Mouse (Mus musculus): ENCODE measurements at regions not wholly inside any gene's neighbourhood (a gene's known extent, or its start where the extent isn't known, plus 50 kb on each side); places are given as distances from the start of the nearest gene placed in this dataset.

GRCm38 (mm10) chr14:74409441-74409840 is 231.2 kb upstream of the Htr2a start:
- Histone ChIP-seq H3K4me1 (ENCODE audit: control insufficient read depth in 1 of 2, insufficient read depth in 2 of 2, low read length in 2 of 2) (no peaks in the 10 kb centered on the region), H3K27ac (ENCODE audit: control insufficient read depth, low read depth, low read length) (no peak overlapping the region), H3K9me3 (replicated peaks; ENCODE audit: insufficient read depth, low read length) (no peaks in the 10 kb centered on the region), H3K36me3 (ENCODE audit: control insufficient read depth in 1 of 2, insufficient read depth in 2 of 2, low read length in 2 of 2) (no peaks in the 10 kb centered on the region), H3K4me3 (ENCODE audit: control insufficient read depth in 1 of 2, insufficient read depth in 1 of 2, low read depth in 2 of 2, low read length in 2 of 2) (no peak overlapping the region), H3K27me3 (ENCODE audit: control insufficient read depth in 1 of 2, insufficient read depth in 2 of 2, low read length in 2 of 2) (no peaks in the 10 kb centered on the region), H3K9ac (ENCODE audit: control insufficient read depth, low read depth, low read length, poor library complexity, severe bottlenecking) (no peak overlapping the region), H3K79me2 (ENCODE audit: control insufficient read depth, insufficient read depth, low read length, poor library complexity) (no peaks in the 10 kb centered on the region)
- TF ChIP-seq TAL1 (IDR thresholded peaks at IDR 0.05; ENCODE audit: low read length), result no peak
- no peak for TF ChIP-seq TBP (IDR thresholded peaks at IDR 0.05; ENCODE audit: low read depth, low read length)
- no peak for TF ChIP-seq MAFK (IDR thresholded peaks at IDR 0.05; ENCODE audit: borderline replicate concordance, low read depth, low read length)
- TF ChIP-seq E2F4 (IDR thresholded peaks at IDR 0.05; ENCODE audit: borderline replicate concordance, low read depth, low read length), result no peak
- TF ChIP-seq ZKSCAN1 (IDR thresholded peaks at IDR 0.05; ENCODE audit: low read depth, low read length), result no peak
- no peak for TF ChIP-seq USF2 (IDR thresholded peaks at IDR 0.05; ENCODE audit: borderline replicate concordance in 1 of 2, insufficient read depth in 1 of 2, low read depth in 1 of 2, low read length in 2 of 2)
- TF ChIP-seq ZNF384 (IDR thresholded peaks at IDR 0.05; ENCODE audit: low read depth, low read length), result no peak
- no peak for TF ChIP-seq NRF1 (IDR thresholded peaks at IDR 0.05; ENCODE audit: insufficient read depth, low read depth, low read length, poor library complexity, severe bottlenecking)
- no peak for TF ChIP-seq CTCF (IDR thresholded peaks at IDR 0.05 in 2 of 3, conservative IDR thresholded peaks at IDR 0.05 in 1 of 3; ENCODE audit: control insufficient read depth in 1 of 3, insufficient read depth in 1 of 3, low read depth in 2 of 3, low read length in 3 of 3, poor library complexity in 1 of 3, severe bottlenecking in 1 of 3)
- TF ChIP-seq MEF2A (IDR thresholded peaks at IDR 0.05; ENCODE audit: extremely low read depth, insufficient replicate concordance, low read depth, low read length, poor library complexity, severe bottlenecking), result no peak
- TF ChIP-seq ELF1 (IDR thresholded peaks at IDR 0.05; ENCODE audit: low read depth, low read length), result no peak
- no peak for TF ChIP-seq TCF12 (IDR thresholded peaks at IDR 0.05; ENCODE audit: low read depth, low read length)
- TF ChIP-seq GABPA (IDR thresholded peaks at IDR 0.05; ENCODE audit: low read depth, low read length), result no peak
- TF ChIP-seq USF1 (IDR thresholded peaks at IDR 0.05; ENCODE audit: low read depth, low read length), result no peak
- TF ChIP-seq ETS1 (IDR thresholded peaks at IDR 0.05; ENCODE audit: low read depth, low read length), result no peak
- TF ChIP-seq RAD21 (IDR thresholded peaks at IDR 0.05; ENCODE audit: low read depth, low read length), result no peak
- TF ChIP-seq POLR2AphosphoS5 (IDR thresholded peaks at IDR 0.05; ENCODE audit: borderline replicate concordance, low read depth, low read length), result no peak
- no peak for DNase-seq (ENCODE audit: low read depth, low spot score)

GRCm38 (mm10) chr14:74428226-74428625 is 212.4 kb upstream of the Htr2a start:
- H3K27ac ChIP-seq (ENCODE audit: control insufficient read depth, low read depth, low read length), result no peak overlapping the region
- no peak for DNase-seq (ENCODE audit: low read depth, low spot score)
- H3K4me1 ChIP-seq (ENCODE audit: control insufficient read depth in 1 of 2, insufficient read depth in 2 of 2, low read length in 2 of 2), result no peaks in the 10 kb centered on the region
- TF ChIP-seq MXI1 (IDR thresholded peaks at IDR 0.05; ENCODE audit: low read depth, low read length) (no peak), HCFC1 (IDR thresholded peaks at IDR 0.05; ENCODE audit: low read depth, low read length) (no peak), ZNF384 (IDR thresholded peaks at IDR 0.05; ENCODE audit: low read depth, low read length) (no peak), ZC3H11A (IDR thresholded peaks at IDR 0.05; ENCODE audit: low read depth, low read length) (no peak), SMC3 (IDR thresholded peaks at IDR 0.05; ENCODE audit: low read depth, low read length) (no peak), MYC (IDR thresholded peaks at IDR 0.05; ENCODE audit: low read depth, low read length) (no peak), KAT2A (conservative IDR thresholded peaks at IDR 0.05; ENCODE audit: low read depth, low read length) (no peak), NRF1 (IDR thresholded peaks at IDR 0.05; ENCODE audit: insufficient read depth, low read depth, low read length, poor library complexity, severe bottlenecking) (no peak), ZKSCAN1 (IDR thresholded peaks at IDR 0.05; ENCODE audit: low read depth, low read length) (no peak)
- no peaks in the 10 kb centered on the region for H3K9me3 ChIP-seq (replicated peaks; ENCODE audit: insufficient read depth, low read length)
- H3K4me3 ChIP-seq (ENCODE audit: control insufficient read depth in 1 of 2, insufficient read depth in 1 of 2, low read depth in 2 of 2, low read length in 2 of 2), result no peak overlapping the region
- no peaks in the 10 kb centered on the region for H3K79me2 ChIP-seq (ENCODE audit: control insufficient read depth, insufficient read depth, low read length, poor library complexity)
- no peaks in the 10 kb centered on the region for H3K27me3 ChIP-seq (ENCODE audit: control insufficient read depth in 1 of 2, insufficient read depth in 2 of 2, low read length in 2 of 2)
- no peaks in the 10 kb centered on the region for H3K36me3 ChIP-seq (ENCODE audit: control insufficient read depth in 1 of 2, insufficient read depth in 2 of 2, low read length in 2 of 2)
- no peak overlapping the region for H3K9ac ChIP-seq (ENCODE audit: control insufficient read depth, low read depth, low read length, poor library complexity, severe bottlenecking)

Measured in MEL (cell line).